Mouse (Mus musculus) T-cell, adult 2 months (primary cell): ENCODE measurements at regions not wholly inside any gene's neighbourhood (a gene's known extent, or its start where the extent isn't known, plus 50 kb on each side); places are given as distances from the start of the nearest gene placed in this dataset.

Experiments
- DNase-seq: peaks from one replicate; pipeline ENCODE4 v3.0.0; 2022; ENCODE audit warnings: low spot score

GRCm38 (mm10) chr15:67732988-67733387 lies 1232.3 kb upstream of the Lrrc6 start:
- no peak for DNase-seq

- no peak for DNase-seq
These were observed 1228.8 kb upstream of the Lrrc6 start for GRCm38 (mm10) chr15:67729492-67729891.

- DNase-seq, result no peak
These were observed 1224.5 kb upstream of the Lrrc6 start for GRCm38 (mm10) chr15:67725239-67725638.

GRCm38 (mm10) chr15:67714203-67714602 lies 1213.5 kb upstream of the Lrrc6 start:
- no peak for DNase-seq

- DNase-seq, result no peak
These were observed 1185.4 kb upstream of the Lrrc6 start for GRCm38 (mm10) chr15:67686140-67686539.

- no peak for DNase-seq
These were observed 1172.6 kb upstream of the Lrrc6 start for GRCm38 (mm10) chr15:67673276-67673675.

- DNase-seq, result no peak
These were observed 1135.4 kb upstream of the Lrrc6 start for GRCm38 (mm10) chr15:67636155-67636554.

- no peak for DNase-seq
These were observed 1126.1 kb upstream of the Lrrc6 start for GRCm38 (mm10) chr15:67626704-67627287.

- no peak for DNase-seq
These were observed 1111.2 kb upstream of the Lrrc6 start for GRCm38 (mm10) chr15:67611896-67612295.

- DNase-seq, result no peak
These were observed 1097.7 kb upstream of the Lrrc6 start for GRCm38 (mm10) chr15:67598426-67598825.

- DNase-seq, result no peak
These were observed 1075.9 kb upstream of the Lrrc6 start for GRCm38 (mm10) chr15:67576581-67576980.

GRCm38 (mm10) chr15:67571614-67572013 lies 1070.9 kb upstream of the Lrrc6 start:
- DNase-seq, result no peak

GRCm38 (mm10) chr15:67557304-67557703 lies 1056.6 kb upstream of the Lrrc6 start:
- DNase-seq, result no peak

- no peak for DNase-seq
These were observed 1051.2 kb upstream of the Lrrc6 start for GRCm38 (mm10) chr15:67551911-67552310.

GRCm38 (mm10) chr15:67546896-67547400 lies 1046.2 kb upstream of the Lrrc6 start:
- DNase-seq, result no peak

GRCm38 (mm10) chr15:67545745-67546144 lies 1045.0 kb upstream of the Lrrc6 start:
- no peak for DNase-seq

- no peak for DNase-seq
These were observed 1013.0 kb upstream of the Lrrc6 start for GRCm38 (mm10) chr15:67513722-67514121.

GRCm38 (mm10) chr15:67495001-67495658 lies 994.4 kb upstream of the Lrrc6 start:
- no peak for DNase-seq

GRCm38 (mm10) chr15:67481733-67482132 lies 981.0 kb upstream of the Lrrc6 start:
- no peak for DNase-seq

GRCm38 (mm10) chr15:67474325-67474724 lies 973.6 kb upstream of the Lrrc6 start:
- no peak for DNase-seq

GRCm38 (mm10) chr15:67472979-67473378 lies 972.3 kb upstream of the Lrrc6 start:
- no peak for DNase-seq

- DNase-seq, result no peak
These were observed 970.6 kb upstream of the Lrrc6 start for GRCm38 (mm10) chr15:67471283-67471682.

- DNase-seq, result no peak
These were observed 969.3 kb upstream of the Lrrc6 start for GRCm38 (mm10) chr15:67470036-67470435.
